Mouse (Mus musculus) ES-E14 (cell line): ENCODE measurements around the gene Usp18. TPM values are rescaled to one million over a fixed set of nuclear protein-coding genes. Genes with fewer than 3 reads are reported as not detected.

ENCODE experiments used
- DNase-seq: peaks from one replicate; pipeline ENCODE4 v3.0.0-alpha.2; 2013; ENCODE audit warnings: low read depth, low spot score
- H3K27ac ChIP-seq: 2 replicates; pipeline ENCODE4 v1.5.1; 2012; ENCODE audit warnings: low read depth, mild to moderate bottlenecking, low read length, moderate library complexity, mixed read lengths; ENCODE audit not compliant: poor library complexity, insufficient read depth, severe bottlenecking
- H3K36me3 ChIP-seq: 2 replicates; pipeline ENCODE4 v1.6.1; 2012; ENCODE audit warnings: mild to moderate bottlenecking, low read length, moderate library complexity, mixed read lengths; ENCODE audit not compliant: control insufficient read depth, poor library complexity, insufficient read depth, severe bottlenecking
- H3K4me1 ChIP-seq, 2 experiments: fragments of 150-350 bp in 1 of 2; sonication (generic) in 1 of 2; 2 replicates each; pipeline ENCODE4 v1.6.1; 2012; ENCODE audit warnings: low read length in 2 of 2, mild to moderate bottlenecking in 1 of 2, mixed read lengths in 1 of 2; ENCODE audit not compliant: control insufficient read depth in 2 of 2, insufficient read depth in 2 of 2, poor library complexity in 1 of 2
- H3K4me3 ChIP-seq, 2 experiments: fragments of 150-350 bp in 1 of 2; sonication (generic) in 1 of 2; 2 replicates each; pipeline ENCODE4 v1.5.1; 2012; ENCODE audit warnings: low read length in 2 of 2, low read depth in 1 of 2, mild to moderate bottlenecking in 1 of 2, mixed read lengths in 1 of 2; ENCODE audit not compliant: insufficient read depth in 1 of 2, poor library complexity in 1 of 2, severe bottlenecking in 1 of 2
- H3K9ac ChIP-seq: 2 replicates; pipeline ENCODE4 v1.6.1; 2012; ENCODE audit warnings: low read depth, mild to moderate bottlenecking, low read length, mixed read lengths; ENCODE audit not compliant: poor library complexity, insufficient read depth, severe bottlenecking
- H3K9me3 ChIP-seq: fragments of 150-350 bp; sonication (generic); 2 replicates; pipeline ENCODE4 v1.6.1; 2012; ENCODE audit warnings: low read depth, mild to moderate bottlenecking, low read length; ENCODE audit not compliant: control insufficient read depth, insufficient read depth
- CHD2 ChIP-seq: IDR thresholded peaks from 2 replicates; pipeline ENCODE4 v1.6.1; 2014; ENCODE audit warnings: mild to moderate bottlenecking, low read depth, low read length, inconsistent platforms
- HCFC1 ChIP-seq: IDR thresholded peaks from 2 replicates; pipeline ENCODE4 v1.6.1; 2012; ENCODE audit warnings: low read length, inconsistent platforms, borderline replicate concordance; ENCODE audit not compliant: insufficient read depth
- MAFK ChIP-seq: IDR thresholded peaks from 2 replicates; pipeline ENCODE4 v1.6.1; 2014; ENCODE audit warnings: mild to moderate bottlenecking, low read depth, low read length, inconsistent platforms; ENCODE audit not compliant: insufficient read depth
- ZC3H11A ChIP-seq: IDR thresholded peaks from 2 replicates; pipeline ENCODE4 v1.6.1; 2012; ENCODE audit warnings: low read depth, mild to moderate bottlenecking, inconsistent platforms, low read length, borderline replicate concordance
- ZNF384 ChIP-seq: IDR thresholded peaks from 2 replicates; pipeline ENCODE4 v1.6.1; 2012; ENCODE audit warnings: low read depth, low read length, inconsistent platforms
- in situ Hi-C, 2 experiments: fragments of 600-800 bp; cut with MboI; formaldehyde crosslinking; loops; one replicate each; pipeline ENCODE4 v1.15.1; 2025; ENCODE audit warnings: low sequenced_read_pairs in 2 of 2, inconsistent platforms in 1 of 2; ENCODE audit not compliant: unreplicated experiment in 2 of 2
- total RNA-seq: library from RNA; depleted of rRNA; stranded (reverse); fragments of 300-350 nt; gene quantifications from 2 replicates; pipeline ENCODE4 v1.2.3, GENCODE M21; 2012

Usp18 gene
- total RNA-seq, 1 experiment = 0.09 TPM

- Histone ChIP-seq H3K27ac (no peak overlapping the region), H3K36me3 (no peaks in the 10 kb centered on the region), H3K9me3 (no peaks in the 10 kb centered on the region), H3K4me1 (peaks cover 0 to 3% of the 10 kb centered on the region in 2 experiments; a peak in 1 of 4 replicates), H3K4me3 (no peak overlapping the region), H3K9ac (no peak overlapping the region)
- DNase-seq = no peak
- in situ Hi-C loops = no loop called here
- TF ChIP-seq CHD2 (no peak), HCFC1 (no peak), ZC3H11A (no peak), ZNF384 (no peak), MAFK (no peak)
Observed at GRCm38 (mm10) chr6:121206481-121206880, 39.2 kb upstream of the Usp18 start.

- Histone ChIP-seq H3K4me1 (peaks cover 0 to 5% of the 10 kb centered on the region in 2 experiments; a peak in 1 of 4 replicates), H3K9ac (no peak overlapping the region), H3K27ac (no peak overlapping the region), H3K4me3 (no peak overlapping the region), H3K9me3 (no peaks in the 10 kb centered on the region), H3K36me3 (no peaks in the 10 kb centered on the region)
- DNase-seq = no peak
- TF ChIP-seq MAFK (no peak), HCFC1 (no peak), CHD2 (no peak), ZNF384 (no peak), ZC3H11A (no peak)
- in situ Hi-C loops = no loop called here
Observed at GRCm38 (mm10) chr6:121209584-121209983, 36.1 kb upstream of the Usp18 start.

GRCm38 (mm10) chr6:121210149-121210925 is 35.4 kb upstream of the Usp18 start, which contains the start of gene Tuba8:
Gene Tuba8 (plus strand): TSS chr6:121210696.
- in situ Hi-C loops = no loop called here
- Histone ChIP-seq H3K4me1 (peaks cover 0 to 5% of the 10 kb centered on the region in 2 experiments; a peak in 1 of 4 replicates), H3K36me3 (no peaks in the 10 kb centered on the region), H3K27ac (no peak within 1 kb of the TSS), H3K4me3 (peak within 1 kb of the TSS; percentile 66 to 68), H3K9me3 (no peaks in the 10 kb centered on the region), H3K9ac (0 out of 2 replicates have a peak within 1 kb of the TSS, but pooled peaks have one; percentile 29)
- no peak for DNase-seq
- no peak for TF ChIP-seq MAFK
- TF ChIP-seq CHD2 = no peak
- no peak for TF ChIP-seq ZC3H11A
- no peak for TF ChIP-seq HCFC1
- TF ChIP-seq ZNF384 = no peak

DNA sequence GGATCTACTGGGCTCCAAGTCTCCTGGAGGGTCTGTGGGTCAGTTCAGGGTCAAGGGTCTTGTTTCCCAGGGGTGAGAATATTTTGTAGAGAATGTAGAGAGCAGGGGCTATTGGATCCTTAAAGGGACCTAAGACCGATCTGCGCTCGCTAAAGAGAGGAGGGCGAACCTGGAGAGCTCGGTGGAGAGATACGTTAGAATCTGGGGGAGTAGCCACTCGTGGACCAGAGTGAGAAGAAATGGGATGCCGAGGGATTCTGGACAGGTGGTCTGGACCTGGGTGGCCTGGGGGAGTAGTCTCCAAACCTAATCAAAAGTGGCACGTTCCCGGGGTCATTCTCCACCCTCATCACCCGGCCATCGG is 34.8 kb upstream of the Usp18 start:
- peaks cover 0 to 5% of the 10 kb centered on the region in 2 experiments; a peak in 1 of 4 replicates for H3K4me1 ChIP-seq
- no peaks in the 10 kb centered on the region for H3K9me3 ChIP-seq
- H3K4me3 ChIP-seq = peak overlapping the region; percentile 66 to 68
- no peak overlapping the region for H3K9ac ChIP-seq
- DNase-seq = no peak
- no peaks in the 10 kb centered on the region for H3K36me3 ChIP-seq
- in situ Hi-C loops = no loop called here
- no peak overlapping the region for H3K27ac ChIP-seq
- TF ChIP-seq HCFC1 = no peak
- TF ChIP-seq ZC3H11A = no peak
- TF ChIP-seq CHD2 = no peak
- TF ChIP-seq ZNF384 = no peak
- no peak for TF ChIP-seq MAFK

DNA sequence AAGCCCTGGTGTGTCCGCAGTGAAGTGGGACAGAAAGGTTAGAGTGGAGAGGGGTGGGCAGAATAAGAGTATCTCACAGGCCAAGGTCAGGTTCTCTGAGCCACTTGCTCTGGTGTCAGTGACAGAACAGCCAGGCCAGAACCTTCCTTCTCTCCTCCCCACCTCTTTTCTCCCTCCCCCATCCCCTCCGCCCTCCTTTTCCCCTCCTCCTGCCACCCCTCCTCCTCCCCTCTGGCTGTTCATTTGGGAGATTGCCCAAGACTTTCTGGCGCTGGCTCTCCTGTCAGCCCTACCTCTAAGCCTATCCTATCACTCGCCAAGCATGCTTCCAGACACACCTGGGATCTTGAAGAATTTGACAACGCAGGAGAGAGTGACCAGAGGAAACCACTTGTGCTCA is 34.0 kb upstream of the Usp18 start:
- no peaks in the 10 kb centered on the region for H3K36me3 ChIP-seq
- no peaks in the 10 kb centered on the region for H3K9me3 ChIP-seq
- DNase-seq = no peak
- H3K9ac ChIP-seq = no peak overlapping the region
- peaks cover 0 to 5% of the 10 kb centered on the region in 2 experiments; a peak in 1 of 4 replicates for H3K4me1 ChIP-seq
- TF ChIP-seq HCFC1 (no peak), CHD2 (no peak), MAFK (no peak), ZNF384 (no peak), ZC3H11A (no peak)
- H3K4me3 ChIP-seq = no peak overlapping the region
- H3K27ac ChIP-seq = no peak overlapping the region
- in situ Hi-C loops = no loop called here
